Mouse (Mus musculus) liver, postnatal 0 days (tissue): ENCODE data around the gene Inca1.

ENCODE experiments used
- CTCF ChIP-seq: sonication (generic); IDR thresholded peaks from 2 replicates; pipeline ENCODE4 v1.5.1; 2016; ENCODE audit warnings: antibody characterized with exemption, low read depth
- EP300 ChIP-seq: IDR thresholded peaks from 2 replicates; pipeline ENCODE4 v1.6.1; 2016; ENCODE audit warnings: antibody characterized with exemption, low read depth, mild to moderate bottlenecking

- TF ChIP-seq CTCF (no peak), EP300 (0 out of 2 replicates have a peak, but pooled peaks have one; percentile 23)
Observed at GRCm38 (mm10) chr11:70747876-70748545, 48.1 kb upstream of the Inca1 start.
